Mouse (Mus musculus) cerebellum, adult 11-12 months (tissue): Measurements from ENCODE around the gene Pde10a.
A peak's percentile ranks its signal among the peaks of the same experiment; 100 is the strongest.

ENCODE experiments used
- DNase-seq: peaks from one replicate; pipeline ENCODE4 v3.0.0; 2022

Gene Pde10a

DNA sequence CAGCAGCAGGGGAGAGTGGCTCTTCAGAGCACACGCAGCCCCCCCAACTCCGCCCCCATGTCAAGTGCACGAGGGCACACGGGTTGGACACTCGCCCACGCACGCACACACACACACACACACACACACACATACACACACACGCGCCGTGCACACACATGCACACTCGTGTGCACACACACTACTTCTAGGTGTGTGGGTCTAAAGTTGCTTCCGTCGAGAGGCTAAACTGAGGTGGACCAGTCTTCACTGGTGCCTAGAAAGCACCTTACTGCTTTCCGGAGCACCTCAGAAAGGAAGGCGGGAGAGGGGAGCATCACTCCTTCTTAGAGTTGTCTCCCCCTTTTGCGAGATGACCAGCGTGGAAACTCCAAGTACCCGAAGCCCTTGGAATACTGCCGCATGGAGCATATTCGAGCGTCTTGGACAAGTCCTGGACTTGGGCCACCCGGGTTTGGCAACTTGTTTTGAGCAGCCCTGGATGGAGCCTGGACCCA lies at the start of gene Pde10a:
Pde10a (plus strand) TSS at position 148 of the 497 bp plus-strand sequence.
- peak; percentile 84 for DNase-seq

DNA sequence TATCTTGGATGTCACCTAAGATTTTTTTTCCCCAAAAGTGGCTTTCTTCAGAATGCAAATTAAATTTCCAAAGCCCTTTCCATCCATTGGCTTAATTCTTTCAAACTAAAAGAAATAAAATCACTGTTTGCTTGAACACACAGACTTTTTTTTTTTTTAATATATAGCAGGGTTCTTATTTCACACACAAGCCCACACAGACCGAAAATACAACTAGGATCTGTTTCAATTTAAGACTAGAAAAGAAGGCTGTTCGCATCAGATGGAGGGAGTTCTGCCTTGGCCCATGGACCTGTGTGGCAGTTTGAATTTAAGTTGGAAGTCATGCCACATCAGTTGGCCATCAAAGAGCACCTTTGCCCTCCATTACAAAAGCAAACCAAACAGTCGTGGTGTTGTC lies 46.6 kb upstream of the Pde10a start:
- no peak for DNase-seq

DNA sequence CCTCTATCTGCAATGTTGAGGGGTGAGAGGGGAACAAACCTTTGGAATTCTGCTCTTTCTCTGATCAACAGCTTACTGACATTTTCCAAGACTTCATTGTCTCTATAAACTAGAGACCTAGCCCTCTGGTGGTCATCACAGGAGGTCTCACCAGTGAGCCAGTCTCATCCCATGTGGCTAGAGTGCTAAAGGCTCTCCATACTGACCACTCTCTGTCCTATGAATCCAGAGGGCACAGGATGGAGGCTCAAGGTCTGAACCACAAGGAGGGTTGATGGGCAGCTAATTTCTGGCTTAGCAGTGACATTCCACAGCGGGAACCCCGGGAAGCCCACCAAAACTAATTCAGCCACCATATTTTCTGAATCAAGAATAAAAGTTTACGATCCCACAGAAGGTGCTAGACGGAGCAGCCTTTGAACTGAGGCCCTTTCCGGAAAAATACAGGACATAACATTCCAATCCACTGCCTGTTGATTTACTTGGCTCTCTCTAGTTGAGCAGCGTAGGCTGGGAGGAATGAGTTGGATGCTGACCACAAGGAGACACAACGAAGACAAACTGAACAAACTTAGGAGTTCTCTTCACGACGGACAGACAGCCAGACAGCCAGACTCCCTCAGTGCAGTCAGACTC lies 45.6 kb upstream of the Pde10a start:
- DNase-seq: no peak

DNA sequence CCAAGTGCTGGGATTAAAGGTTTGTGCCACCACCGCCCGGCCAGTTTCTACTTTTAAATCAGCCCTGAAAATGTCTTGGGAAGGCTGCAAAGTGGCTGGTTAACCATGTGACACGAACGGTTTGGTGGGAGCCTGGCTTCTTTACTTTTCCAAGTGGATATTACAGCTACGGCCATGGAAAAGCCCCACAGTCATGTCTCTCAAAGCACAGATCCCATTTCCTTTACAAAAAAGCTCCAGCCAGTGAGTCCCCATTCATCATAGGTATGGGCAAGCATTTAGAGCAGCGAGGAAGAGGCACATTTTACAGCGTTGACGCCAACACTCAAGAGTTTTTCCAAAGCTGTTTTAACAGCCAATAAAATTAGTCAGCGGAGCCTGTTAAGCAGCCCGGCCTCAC lies 43.4 kb upstream of the Pde10a start:
- no peak for DNase-seq

DNA sequence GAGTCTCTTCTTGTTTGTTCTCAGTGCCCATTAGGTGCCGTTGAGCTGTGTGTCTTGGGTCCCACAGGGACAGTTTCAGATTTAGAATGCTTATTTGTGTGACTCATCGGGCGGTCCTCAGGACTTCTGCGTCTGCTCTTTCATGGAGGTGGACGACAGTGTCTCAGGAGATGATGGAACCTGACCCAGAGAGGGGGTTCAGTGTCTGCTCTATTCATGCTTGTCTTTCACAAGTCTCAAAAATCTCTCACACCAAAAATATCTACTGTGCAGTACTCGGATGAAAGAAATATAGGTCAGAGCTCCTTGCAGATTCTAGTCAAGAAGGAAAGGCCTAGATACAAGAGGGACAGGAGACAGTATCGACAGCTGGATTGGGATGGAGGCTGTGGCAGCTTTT lies 42.3 kb upstream of the Pde10a start:
- DNase-seq: no peak

DNA sequence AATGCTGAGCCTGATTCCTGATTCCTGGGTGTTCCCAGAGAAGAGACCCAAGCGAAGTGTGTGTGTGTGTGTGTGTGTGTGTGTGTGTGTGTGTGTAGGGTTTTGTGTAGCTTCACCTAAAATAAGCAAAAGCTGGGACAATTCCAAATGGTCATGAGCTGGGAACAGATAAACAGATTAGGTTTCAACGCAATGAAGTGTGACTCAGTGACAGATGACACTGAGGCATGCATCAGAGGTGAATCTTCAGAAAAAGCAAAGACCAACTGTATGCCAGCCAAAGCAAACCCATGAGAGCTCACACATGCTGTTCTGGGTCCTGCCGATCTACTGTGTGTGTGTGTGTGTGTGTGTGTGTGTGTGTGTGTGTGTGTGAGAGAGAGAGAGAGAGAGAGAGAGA lies 40.9 kb upstream of the Pde10a start:
- no peak for DNase-seq

DNA sequence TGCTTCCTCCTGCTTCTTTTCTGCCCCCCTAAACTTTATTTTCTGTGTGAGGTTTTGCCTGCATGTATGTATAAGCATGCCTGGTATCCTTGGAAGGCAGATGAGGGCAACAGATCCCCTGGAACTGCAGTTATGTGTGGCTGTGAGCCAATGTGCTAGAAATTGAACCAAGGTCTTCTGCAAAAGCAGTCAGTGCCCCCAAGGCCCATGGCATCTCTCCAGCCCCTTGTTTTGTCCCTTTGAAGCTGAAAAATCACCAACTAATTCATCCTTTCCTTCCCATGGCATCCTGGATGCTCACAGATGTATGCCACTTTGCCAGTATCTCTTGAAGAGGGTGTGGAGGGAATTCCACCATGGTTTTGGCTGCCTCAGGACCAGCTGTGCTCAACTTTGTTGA lies 40.0 kb upstream of the Pde10a start:
- DNase-seq: no peak

DNA sequence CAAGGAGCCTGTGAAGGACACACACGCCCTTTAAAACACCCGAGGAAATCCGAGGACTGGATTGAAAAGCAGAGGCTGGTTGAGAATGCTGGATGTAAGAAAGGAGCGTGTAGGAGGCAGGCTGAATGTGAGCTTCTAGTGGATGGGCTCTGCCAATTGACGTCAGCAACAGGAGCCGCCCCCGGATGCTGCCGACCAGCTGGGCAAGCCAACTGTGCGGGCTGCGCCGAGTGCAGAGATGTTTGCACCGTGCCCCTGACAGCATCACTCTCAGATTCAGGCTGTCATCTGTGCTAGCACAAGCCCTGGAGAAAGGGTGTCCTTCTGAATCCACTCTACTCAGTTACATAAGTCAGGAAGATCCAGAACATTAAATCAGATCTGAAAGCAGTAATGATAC lies 37.3 kb upstream of the Pde10a start:
- peak; percentile 80 for DNase-seq

DNA sequence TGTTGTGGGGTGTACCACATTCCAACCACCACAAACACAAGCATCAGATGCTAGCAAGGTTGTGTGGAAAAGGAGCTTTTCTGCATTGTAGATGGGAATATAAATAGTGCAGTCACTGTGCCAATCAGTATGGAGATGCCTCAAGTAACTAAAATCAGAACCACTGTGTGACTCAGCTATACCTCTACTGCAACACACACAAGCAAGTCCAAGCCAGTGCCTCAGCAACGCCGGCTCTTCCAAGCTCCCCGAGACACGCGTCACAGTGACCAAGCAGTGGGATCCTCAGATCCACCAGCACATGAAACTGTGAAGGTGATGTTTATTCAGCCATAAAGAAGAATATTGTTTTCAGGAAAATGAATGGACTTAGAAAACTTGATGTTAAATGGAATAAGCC lies 34.2 kb upstream of the Pde10a start:
- DNase-seq: no peak

DNA sequence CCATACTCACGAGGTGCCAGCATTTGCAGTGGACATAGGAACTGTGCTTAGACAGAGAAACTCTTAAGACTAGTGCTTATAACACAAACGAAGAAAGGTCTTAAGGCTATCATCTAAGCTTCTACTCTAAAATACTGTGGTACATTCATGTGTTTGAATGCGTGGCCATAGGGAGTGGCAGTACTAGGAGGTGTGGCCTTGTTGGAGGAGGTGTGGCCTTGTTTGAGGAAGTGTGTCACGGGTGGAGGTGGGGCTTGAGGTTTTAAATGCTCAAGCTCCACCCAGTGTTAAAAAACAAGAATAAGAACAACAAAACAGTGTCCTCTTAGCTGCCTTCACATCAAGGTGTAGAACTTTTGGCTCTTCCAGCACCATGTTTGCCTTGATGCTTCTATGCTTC lies 31.7 kb upstream of the Pde10a start:
- no peak for DNase-seq

DNA sequence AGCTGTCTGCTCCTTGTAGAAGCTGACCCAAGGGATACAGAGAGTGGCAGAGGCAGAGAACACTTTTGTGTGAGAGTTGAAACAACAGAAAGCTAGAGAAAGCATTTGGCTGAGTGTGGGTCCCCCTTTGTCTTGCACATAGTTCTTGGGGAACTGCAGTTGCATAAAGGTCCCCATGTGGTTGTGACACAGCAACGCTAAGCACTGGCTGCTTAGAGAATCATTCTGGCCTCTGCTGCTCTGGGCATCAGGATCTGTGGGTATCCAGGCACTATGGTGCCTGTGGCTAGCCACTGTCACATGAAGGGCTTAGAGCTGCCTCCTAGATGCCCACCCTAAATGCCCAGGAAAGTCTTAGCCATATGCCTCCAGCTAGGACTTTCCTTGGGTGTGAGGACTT lies 27.0 kb upstream of the Pde10a start:
- no peak for DNase-seq

DNA sequence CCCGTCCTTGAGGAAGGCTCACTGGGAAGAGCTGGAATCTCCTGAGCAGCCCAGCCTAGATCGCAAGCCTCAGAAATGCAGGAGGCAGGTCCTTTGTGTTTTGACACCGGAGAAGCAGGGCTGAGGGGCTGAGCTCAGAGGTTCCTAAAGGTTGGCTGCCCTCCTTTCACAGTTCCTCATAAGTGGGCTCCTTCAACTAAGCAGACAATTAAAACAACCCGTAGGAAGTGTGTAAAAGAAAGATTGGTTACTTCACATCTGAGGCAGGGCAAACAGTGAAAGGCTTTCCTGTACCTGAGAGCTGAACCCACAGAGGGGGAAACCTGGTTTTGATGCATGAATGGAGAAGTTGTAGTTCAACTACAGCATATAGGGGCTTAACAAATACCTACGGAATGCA lies 26.5 kb upstream of the Pde10a start:
- DNase-seq: no peak

DNA sequence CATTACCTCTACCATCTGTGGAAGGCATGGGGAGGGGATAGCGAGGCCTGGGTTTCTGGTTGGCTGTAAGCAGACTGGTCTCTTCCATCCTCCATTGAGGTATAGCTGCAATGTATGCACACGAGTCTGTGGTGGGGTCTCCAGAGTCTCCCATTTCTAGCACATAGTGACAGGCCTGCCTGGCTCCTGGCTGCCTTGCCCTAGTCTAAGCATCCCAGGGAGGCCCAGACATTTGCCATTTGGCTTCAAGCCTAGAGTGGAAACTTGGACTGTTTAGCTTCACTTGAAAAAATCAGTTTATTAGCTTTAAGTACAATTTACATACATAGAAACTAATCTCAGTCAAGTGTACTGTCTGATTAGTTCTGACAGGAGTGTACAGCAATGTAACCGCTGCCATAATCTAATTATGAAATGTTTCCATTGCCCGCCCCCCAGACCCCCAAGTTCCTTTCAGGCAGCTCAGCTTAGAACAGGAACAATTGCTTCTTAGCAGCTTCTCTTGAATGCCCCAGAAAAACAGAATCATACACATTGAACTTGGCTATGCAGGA lies 25.5 kb upstream of the Pde10a start:
- no peak for DNase-seq

DNA sequence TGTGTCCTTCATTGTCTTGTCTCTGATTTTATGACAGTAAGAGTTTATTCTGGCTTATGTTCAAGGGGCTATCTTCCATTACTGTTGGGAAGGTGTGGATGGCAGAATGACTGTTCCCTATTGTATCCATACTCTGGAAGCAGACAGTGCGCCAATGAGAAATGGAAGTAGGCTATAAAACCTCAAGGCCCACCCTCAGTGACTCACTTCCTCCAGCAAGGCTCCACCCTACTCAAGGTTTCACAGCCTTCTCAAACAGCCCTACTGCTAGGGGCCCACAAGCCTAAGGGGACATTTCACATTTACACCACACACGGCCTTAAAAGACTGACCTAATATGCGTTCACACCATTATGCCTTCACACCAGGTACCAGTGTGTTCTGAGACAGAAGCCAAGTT lies 20.8 kb upstream of the Pde10a start:
- peak; percentile 32 for DNase-seq

DNA sequence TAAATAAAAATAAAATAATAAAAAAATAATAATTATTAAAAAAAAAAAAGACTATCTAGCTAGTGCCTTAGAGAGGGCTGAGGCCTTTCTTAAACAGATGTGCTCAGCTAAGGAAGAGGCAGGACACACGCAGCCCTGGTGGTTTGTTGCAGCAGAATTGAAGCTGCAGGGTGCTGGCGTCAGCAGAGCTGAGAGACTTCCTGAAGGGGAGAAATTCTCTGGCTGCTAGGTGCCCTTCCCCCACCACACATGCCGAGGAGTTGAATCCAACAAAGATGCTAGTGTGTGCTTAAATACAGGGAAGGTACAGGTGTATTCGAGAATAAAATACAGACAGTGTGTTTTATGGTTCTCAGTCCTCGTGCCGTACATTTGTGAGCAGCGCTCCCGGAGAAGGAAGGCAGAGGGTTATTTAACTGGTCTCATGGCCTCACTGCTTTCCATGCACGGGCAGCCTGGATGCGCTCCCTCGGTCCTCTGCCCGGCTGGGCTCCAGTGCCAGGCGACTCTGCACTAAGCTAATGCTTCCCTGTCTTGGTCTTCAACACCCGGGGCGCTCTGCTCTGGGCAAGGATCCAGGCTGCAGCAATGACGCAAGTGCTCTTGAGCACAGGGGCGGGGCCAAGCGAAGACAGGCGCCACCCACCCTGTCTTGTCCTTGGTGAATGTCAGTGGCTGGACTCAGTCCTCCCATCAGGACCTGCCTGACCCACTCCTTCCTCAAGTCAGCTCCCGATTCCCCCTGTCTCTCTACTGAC lies 19.3 kb upstream of the Pde10a start:
- peak; percentile 95 for DNase-seq

DNA sequence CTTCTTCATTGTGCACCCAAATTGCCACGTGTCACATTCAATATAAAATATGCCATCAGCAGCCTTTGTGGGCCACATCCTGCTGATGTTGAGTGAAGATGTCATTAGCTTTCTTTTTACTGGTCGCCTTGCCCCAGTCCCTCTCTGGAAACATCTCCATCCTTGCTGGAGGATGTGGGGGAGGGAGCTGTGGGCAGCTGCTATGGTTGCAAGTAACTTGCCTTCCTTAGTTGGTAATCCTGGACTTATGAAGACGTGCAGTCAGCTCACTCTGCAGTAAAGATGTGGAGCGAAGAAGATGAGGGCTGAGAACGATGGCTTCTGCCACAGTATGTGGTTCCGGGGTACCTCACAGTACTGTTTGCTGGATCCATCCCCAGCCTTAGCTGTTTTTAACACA lies 18.4 kb upstream of the Pde10a start:
- peak; percentile 28 for DNase-seq

DNA sequence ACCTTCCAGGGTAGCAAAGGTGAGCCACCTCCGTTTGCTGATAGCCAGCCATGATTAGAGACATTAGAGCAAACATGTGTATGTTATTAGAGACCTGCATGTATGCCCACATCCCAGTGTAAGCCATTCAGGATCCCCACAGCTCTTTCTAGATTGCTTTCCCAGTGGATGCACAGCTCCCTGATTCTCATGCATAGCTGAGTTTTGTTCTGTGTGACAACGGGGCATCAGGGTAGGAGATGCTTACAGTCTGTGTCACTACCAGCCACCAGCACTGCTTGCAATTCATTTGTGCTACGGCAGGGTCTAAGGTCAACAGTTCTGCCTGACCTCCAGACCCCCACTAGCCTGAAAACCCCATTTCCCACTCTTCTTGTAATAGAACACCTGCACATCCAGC lies 17.5 kb upstream of the Pde10a start:
- peak; percentile 38 for DNase-seq

DNA sequence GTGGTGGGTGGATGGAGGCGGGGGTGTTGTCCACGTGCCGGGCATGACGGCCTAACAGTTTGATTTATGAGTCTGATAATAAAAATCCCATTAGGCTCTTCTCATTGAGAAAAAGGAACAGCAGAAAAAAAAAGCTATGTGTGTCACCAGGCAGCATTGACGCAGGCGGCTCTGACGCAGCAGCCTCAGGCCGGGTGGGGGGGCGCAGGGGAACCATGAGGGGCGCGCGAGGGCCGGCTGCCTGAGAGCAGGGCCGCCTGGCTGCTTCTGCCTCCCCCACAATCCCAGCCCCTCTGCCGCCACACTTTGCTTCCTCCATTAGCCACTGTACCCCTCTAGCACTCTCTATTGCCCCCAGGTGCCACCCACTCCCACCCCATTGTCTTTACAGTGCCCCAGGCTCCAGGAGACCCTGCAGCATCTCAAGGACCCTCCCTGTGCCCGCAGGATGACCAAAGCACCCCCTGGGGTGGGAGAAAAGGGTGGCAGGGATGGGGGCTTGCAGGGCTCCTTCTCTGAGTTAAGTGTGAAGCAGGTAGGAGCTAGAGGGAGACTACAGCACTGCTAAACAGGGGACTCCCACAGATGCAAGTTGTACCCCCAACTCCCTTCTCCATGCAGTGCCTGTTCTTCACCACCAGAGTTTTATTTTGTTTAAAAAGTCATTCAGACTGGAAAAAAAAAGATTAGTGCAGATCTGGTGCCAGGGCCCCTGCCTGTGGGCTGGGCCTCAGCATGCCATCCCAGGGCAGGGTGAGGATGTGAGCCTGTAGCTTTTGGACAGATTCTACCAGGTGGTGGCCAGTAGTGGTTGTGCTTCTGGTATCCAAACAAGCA lies 16.6 kb upstream of the Pde10a start:
- peak; percentile 63 for DNase-seq

DNA sequence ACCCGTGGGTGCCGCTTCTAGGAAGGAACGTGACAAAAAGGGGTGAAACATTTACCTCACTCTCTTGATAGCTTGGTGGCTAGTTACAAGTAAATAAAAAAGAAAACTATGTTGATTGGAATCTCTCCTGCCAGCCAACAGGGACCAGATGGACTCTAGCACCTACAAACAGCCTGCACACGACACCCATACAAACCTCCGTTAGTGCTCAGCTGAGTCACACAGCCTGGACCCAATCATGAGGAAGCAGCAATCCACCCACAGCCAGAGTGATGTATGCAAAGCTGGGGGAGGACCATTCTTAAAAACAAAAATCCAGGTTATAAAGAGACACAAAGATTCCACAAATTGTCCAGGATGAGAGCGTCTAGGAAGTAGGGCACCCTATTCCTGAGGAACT lies 9.2 kb upstream of the Pde10a start:
- no peak for DNase-seq

DNA sequence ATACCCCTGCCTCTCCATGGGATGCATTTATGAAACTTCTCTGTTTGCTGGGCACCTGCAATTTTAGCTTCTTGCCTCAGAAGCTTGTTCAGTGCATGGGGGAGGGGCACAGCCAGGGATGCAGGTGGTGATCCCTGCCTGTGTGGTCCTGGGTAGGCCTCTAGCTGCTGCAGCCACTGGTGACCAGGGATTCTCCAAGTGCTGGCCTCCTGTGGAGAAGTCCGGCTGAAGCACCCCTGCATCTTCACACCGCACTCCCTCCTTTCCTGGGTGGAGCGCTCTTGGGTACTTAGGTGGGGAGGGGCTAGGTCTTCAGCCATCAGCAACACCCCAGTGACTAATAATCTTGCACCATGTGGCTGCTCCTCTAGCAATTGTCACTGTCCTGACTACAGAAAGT lies 1.2 kb upstream of the Pde10a start:
- peak; percentile 76 for DNase-seq

DNA sequence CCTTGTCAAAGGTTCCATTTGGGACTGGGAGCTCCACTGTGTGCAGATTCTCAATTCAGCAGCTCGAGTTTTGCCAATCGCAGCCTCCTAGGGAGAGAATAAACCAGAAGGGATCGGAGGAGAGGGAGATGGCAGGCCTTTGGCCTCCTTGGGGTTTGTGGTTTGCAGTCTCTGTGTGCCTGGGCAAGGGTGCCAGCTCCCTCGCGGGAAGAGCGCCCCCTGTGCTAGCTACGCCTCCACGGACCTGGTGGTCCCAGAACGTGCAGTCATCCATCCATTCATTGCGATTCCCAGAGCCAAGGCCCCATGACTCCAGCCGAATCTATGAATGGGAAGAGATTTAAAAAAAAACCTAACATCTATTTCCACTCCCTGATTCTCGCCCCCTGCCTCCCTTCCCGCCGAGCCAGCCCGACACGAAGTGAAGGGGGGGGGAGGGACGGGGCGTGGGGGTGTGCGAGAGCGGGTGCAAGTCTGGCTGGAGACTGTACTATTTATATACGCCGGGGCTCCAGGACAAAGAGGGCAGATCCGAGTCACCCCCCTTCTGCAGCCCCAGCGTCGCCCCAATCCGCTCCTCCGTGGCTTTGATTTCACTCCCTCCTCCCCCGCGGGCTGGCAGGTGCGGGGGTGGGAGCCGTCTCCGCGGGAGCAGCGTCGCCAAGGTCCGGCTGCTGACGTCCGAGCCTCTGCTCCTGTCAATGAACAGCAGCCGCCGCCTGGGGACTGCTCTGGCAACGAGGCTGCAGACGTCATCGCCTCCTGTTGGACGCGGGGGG lies 596 bp upstream of the Pde10a start:
- peak; percentile 95 for DNase-seq

DNA sequence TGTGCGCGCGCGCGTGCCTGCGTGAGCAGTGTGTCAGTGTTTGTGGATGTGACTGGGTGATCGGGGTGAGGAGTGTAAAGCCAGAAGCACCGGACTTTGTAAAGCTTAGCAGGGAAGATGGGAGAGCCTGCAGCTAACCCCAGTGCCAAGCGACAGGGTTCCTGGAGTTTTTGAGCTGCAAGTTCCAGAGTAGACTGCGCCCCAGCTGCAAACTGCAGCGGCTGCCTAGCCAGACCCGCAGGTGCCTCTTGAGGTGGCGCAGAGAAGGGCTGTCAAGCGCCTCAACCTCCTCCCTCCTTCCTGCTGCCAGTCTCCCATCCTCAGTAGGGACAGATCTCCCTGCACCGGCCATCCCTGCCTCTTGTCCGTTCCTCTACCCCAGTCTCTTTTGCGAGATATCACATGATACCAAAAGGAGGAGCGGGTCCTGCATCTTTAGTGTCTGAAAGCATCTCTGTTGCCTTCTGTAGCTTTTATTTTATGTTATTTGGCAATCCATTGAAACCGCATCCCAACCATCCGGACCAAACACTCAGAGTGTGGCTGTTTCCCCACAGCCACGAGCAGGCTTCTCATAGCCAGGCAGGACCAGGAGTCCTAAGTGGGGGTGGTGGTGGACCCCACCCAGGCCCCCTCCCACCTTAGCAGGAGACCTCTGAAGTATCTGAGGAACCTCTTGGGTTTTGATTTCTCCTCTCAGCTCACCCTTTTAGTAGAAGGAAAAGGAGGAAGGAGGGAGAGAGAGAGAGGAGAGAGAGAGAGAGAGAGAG lies 984 bp downstream of the Pde10a start:
- DNase-seq: peak; percentile 74
